Mouse (Mus musculus) heart, adult 2 months (tissue): ENCODE data around the gene Slc36a2. TPM values are rescaled to one million over a fixed set of nuclear protein-coding genes. Genes with fewer than 3 reads are reported as not detected.

ENCODE experiments used
- DNase-seq, 2 experiments: peaks; one replicate each; pipeline ENCODE4 v3.0.0; 2021
- H3K27ac ChIP-seq: fragments of 200-600 bp; 2 replicates; pipeline ENCODE4 v1.8.1; 2022
- H3K27me3 ChIP-seq: fragments of 200-500 bp; 2 replicates; pipeline ENCODE4 v1.6.1; 2012; ENCODE audit warnings: mild to moderate bottlenecking, low read length, inconsistent platforms, mixed read lengths; ENCODE audit not compliant: control insufficient read depth, insufficient read depth
- H3K36me3 ChIP-seq: fragments of 200-500 bp; 2 replicates; pipeline ENCODE4 v1.6.1; 2012; ENCODE audit warnings: low read length, inconsistent platforms; ENCODE audit not compliant: control insufficient read depth, insufficient read depth
- H3K4me1 ChIP-seq: fragments of 200-500 bp; 2 replicates; pipeline ENCODE4 v1.6.1; 2011; ENCODE audit warnings: low read length; ENCODE audit not compliant: control insufficient read depth, insufficient read depth
- H3K4me3 ChIP-seq: fragments of 200-600 bp; 2 replicates; pipeline ENCODE4 v1.8.1; 2022
- H3K79me2 ChIP-seq: fragments of 200-500 bp; replicated peaks from 2 replicates; pipeline ENCODE4 v1.6.1; 2012; ENCODE audit warnings: mild to moderate bottlenecking, inconsistent platforms, low read length, moderate library complexity, mixed read lengths; ENCODE audit not compliant: control insufficient read depth, insufficient read depth
- H3K9ac ChIP-seq: fragments of 200-500 bp; 2 replicates; pipeline ENCODE4 v1.6.1; 2012; ENCODE audit warnings: low read depth, mild to moderate bottlenecking, control low read depth, inconsistent platforms, low read length, mixed read lengths
- CTCF ChIP-seq: fragments of 200-600 bp; IDR thresholded peaks from 2 replicates; pipeline ENCODE4 v1.8.1; 2022; ENCODE audit warnings: antibody characterized with exemption, mild to moderate bottlenecking, moderate library complexity
- EP300 ChIP-seq: fragments of 200-500 bp; IDR thresholded peaks from 2 replicates; pipeline ENCODE4 v1.6.1; 2011; ENCODE audit warnings: low read depth, low read length, control low read depth; ENCODE audit not compliant: insufficient read depth
- POLR2A ChIP-seq: fragments of 200-500 bp; IDR thresholded peaks from 2 replicates; pipeline ENCODE4 v1.6.1; 2011; ENCODE audit warnings: mild to moderate bottlenecking, low read depth, low read length, control low read depth; ENCODE audit not compliant: insufficient read depth
- WGBS: fragments of 180-500 bp; shearing (Covaris S2); methylation state at CpG from one replicate; pipeline ENCODE4 v1.1.7; 2018; 5-methylcytosine and 5-hydroxymethylcytosine counted together
- intact Hi-C: fragments of 180-260 bp; cut with DNase I; formaldehyde crosslinking; loops from one replicate; pipeline ENCODE4 v1.15.1; 2025
- long read RNA-seq: library from polyadenylated mRNA; stranded (forward); transcript quantifications from one replicate; pipeline ENCODE4 v2.0.0, GENCODE M21; 2021
- polyA plus RNA-seq: library from polyadenylated mRNA; depleted of rRNA; stranded (reverse); fragments of >200 nt; gene quantifications from 2 replicates; pipeline ENCODE4 v1.2.3, GENCODE M21; 2012; rRNA removed
- total RNA-seq, 2 experiments: library from RNA; stranded (reverse); gene quantifications; 2 replicates each; pipeline ENCODE4 v1.2.3; 2021

Slc36a2 gene
- 10 to 100 TPM; 10.6 to 12.1 TPM for total RNA-seq
- 70.1 and 80.6 TPM in 2 replicates for polyA plus RNA-seq
- long read RNA-seq, transcript Slc36a2-201 (10 exons, 2,429 nt): major isoform, 8 of 13 reads
- long read RNA-seq, partial matches to known transcripts: 1 of 13 reads
- long read RNA-seq, other reads (novel, unspliced or antisense): 4 of 13 reads

GRCm38 (mm10) chr11:55184733-55185291 lies at the start of gene Slc36a2:
Gene Slc36a2 (minus strand): TSS chr11:55185077.
- Histone ChIP-seq H3K27me3 (no peaks in the 10 kb centered on the region), H3K9ac (no peak within 1 kb of the TSS; the same call in 1 of the 2 replicates), H3K36me3 (no peaks in the 10 kb centered on the region), H3K4me1 (peaks cover 4% of the 10 kb centered on the region), H3K4me3 (peak within 1 kb of the TSS; percentile 18; the same call in 1 of the 2 replicates), H3K27ac (no peak within 1 kb of the TSS), H3K79me2 (no peaks in the 10 kb centered on the region)
- WGBS: 34% methylated on average over 10 of the region's 10 CpGs
- DNase-seq: peak in 1 of 2 experiments; percentile 31
- TF ChIP-seq POLR2A: peak; percentile 42; the same call in 1 of the 2 replicates
- no peak for TF ChIP-seq CTCF
- intact Hi-C loops: no loop called here

GRCm38 (mm10) chr11:55234288-55234687 lies 49.4 kb upstream of the Slc36a2 start:
- DNase-seq: no peak
- no peak for TF ChIP-seq POLR2A
- TF ChIP-seq EP300: no peak
- TF ChIP-seq CTCF: no peak
- Histone ChIP-seq H3K27ac (no peak overlapping the region), H3K9ac (no peak overlapping the region), H3K4me3 (no peak overlapping the region), H3K4me1 (no peaks in the 10 kb centered on the region), H3K27me3 (no peaks in the 10 kb centered on the region), H3K36me3 (no peaks in the 10 kb centered on the region), H3K79me2 (no peaks in the 10 kb centered on the region)
- 85% methylated on average over 7 of the region's 7 CpGs for WGBS
- intact Hi-C loops: no loop called here

GRCm38 (mm10) chr11:55231034-55231433 lies 46.2 kb upstream of the Slc36a2 start:
- WGBS: 90% methylated on average over 6 of the region's 6 CpGs
- Histone ChIP-seq H3K27ac (no peak overlapping the region), H3K27me3 (no peaks in the 10 kb centered on the region), H3K9ac (no peak overlapping the region), H3K79me2 (no peaks in the 10 kb centered on the region), H3K36me3 (no peaks in the 10 kb centered on the region), H3K4me1 (no peaks in the 10 kb centered on the region), H3K4me3 (no peak overlapping the region)
- TF ChIP-seq POLR2A: no peak
- no peak for TF ChIP-seq CTCF
- no peak for TF ChIP-seq EP300
- DNase-seq: no peak
- intact Hi-C loops: no loop called here

GRCm38 (mm10) chr11:55221306-55221705 lies 36.4 kb upstream of the Slc36a2 start:
- DNase-seq: no peak
- H3K27me3 ChIP-seq: no peaks in the 10 kb centered on the region
- H3K36me3 ChIP-seq: no peaks in the 10 kb centered on the region
- no peak overlapping the region for H3K4me3 ChIP-seq
- intact Hi-C loops: no loop called here
- H3K27ac ChIP-seq: no peak overlapping the region
- TF ChIP-seq POLR2A (no peak), CTCF (no peak), EP300 (no peak)
- H3K9ac ChIP-seq: no peak overlapping the region
- no peaks in the 10 kb centered on the region for H3K79me2 ChIP-seq
- H3K4me1 ChIP-seq: no peaks in the 10 kb centered on the region
- WGBS: 69% methylated on average over 7 of the region's 7 CpGs

GRCm38 (mm10) chr11:55218473-55218872 lies 33.6 kb upstream of the Slc36a2 start:
- H3K4me1 ChIP-seq: peaks cover 5% of the 10 kb centered on the region
- H3K4me3 ChIP-seq: no peak overlapping the region
- no peak overlapping the region for H3K9ac ChIP-seq
- intact Hi-C loops: no loop called here
- H3K27ac ChIP-seq: no peak overlapping the region
- H3K79me2 ChIP-seq: no peaks in the 10 kb centered on the region
- WGBS: 90% methylated on average over 3 of the region's 3 CpGs
- no peak for TF ChIP-seq EP300
- no peak for TF ChIP-seq CTCF
- TF ChIP-seq POLR2A: no peak
- no peaks in the 10 kb centered on the region for H3K27me3 ChIP-seq
- H3K36me3 ChIP-seq: 0 out of 2 replicates have a peak, but pooled peaks cover 2% of the 10 kb centered on the region
- no peak for DNase-seq

- Histone ChIP-seq H3K4me3 (no peak overlapping the region), H3K27ac (no peak overlapping the region), H3K9ac (no peak overlapping the region), H3K4me1 (peaks cover 5% of the 10 kb centered on the region), H3K36me3 (0 out of 2 replicates have a peak, but pooled peaks cover 2% of the 10 kb centered on the region), H3K79me2 (no peaks in the 10 kb centered on the region), H3K27me3 (no peaks in the 10 kb centered on the region)
- TF ChIP-seq CTCF: no peak
- TF ChIP-seq POLR2A: no peak
- TF ChIP-seq EP300: no peak
- DNase-seq: no peak
- 68% methylated on average over 7 of the region's 7 CpGs for WGBS
- intact Hi-C loops: no loop called here
Observed at GRCm38 (mm10) chr11:55217880-55218279, 33.0 kb upstream of the Slc36a2 start.
